Mouse (Mus musculus) liver, embryonic 16.5 days (tissue): ENCODE data around the gene Mtg2. TPM values are rescaled to one million over a fixed set of nuclear protein-coding genes. Genes with fewer than 3 reads are reported as not detected.

ENCODE experiments used
- polyA plus RNA-seq: library from polyadenylated mRNA; unstranded; fragments of >200 nt; fragmentation: Nextera tagmentation; extraction: Ambion mirVana; gene quantifications from 2 replicates; pipeline ENCODE4 v1.2.1, GENCODE M21; 2015

Mtg2 gene
- polyA plus RNA-seq, 1 experiment from 2014 or later = 9.7 TPM

Other genes with a start within 250 kb of the Mtg2 start
- gene Taf4, start 93.9 kb upstream of the Mtg2 start, polyA plus RNA-seq = 1.6 and 1.7 TPM in 2 replicates
- gene Lsm14b, start 45.6 kb upstream of the Mtg2 start, polyA plus RNA-seq = 0.86 and 0.91 TPM in 2 replicates
- 214 and 234 TPM in 2 replicates for gene Psma7, start 28.2 kb upstream of the Mtg2 start, polyA plus RNA-seq
- gene Ss18l1, start 28.1 kb upstream of the Mtg2 start, polyA plus RNA-seq = 1.0 and 1.1 TPM in 2 replicates
- gene Hrh3, start 33.9 kb downstream of the Mtg2 start, polyA plus RNA-seq = not detected in 2 replicates
- 8.7 and 10.2 TPM in 2 replicates for gene Osbpl2, start 48.7 kb downstream of the Mtg2 start, polyA plus RNA-seq
- gene Adrm1, start 100.9 kb downstream of the Mtg2 start, polyA plus RNA-seq = 91.4 and 96.6 TPM in 2 replicates
- gene Lama5, start 155.3 kb downstream of the Mtg2 start, polyA plus RNA-seq = 2.0 and 2.6 TPM in 2 replicates
- 262 and 314 TPM in 2 replicates for gene Rps21, start 186.8 kb downstream of the Mtg2 start, polyA plus RNA-seq
- 1.3 and 1.7 TPM in 2 replicates for gene Cables2, start 202.9 kb downstream of the Mtg2 start, polyA plus RNA-seq
- not detected in 2 replicates for gene Rbbp8nl, start 219.3 kb downstream of the Mtg2 start, polyA plus RNA-seq